Mouse (Mus musculus): ENCODE measurements around the gene Smim14. TPM values are rescaled to one million over a fixed set of nuclear protein-coding genes. Genes with fewer than 3 reads are reported as not detected.

Smim14 gene
- polyA plus RNA-seq, 1 experiment: 132 TPM

GRCm38 (mm10) chr5:65434471-65435362, 102.3 kb downstream of the Smim14 start:
- Histone ChIP-seq H3K27ac (ENCODE audit: insufficient read depth, low read length) (peak overlapping the region; percentile 24; the same call in 1 of the 2 replicates), H3K4me1 (ENCODE audit: control insufficient read depth, insufficient read depth, low read length) (peaks cover 5% of the 10 kb centered on the region; the same call in 1 of the 2 replicates), H3K27me3 (ENCODE audit: control insufficient read depth, insufficient read depth, low read length) (no peaks in the 10 kb centered on the region), H3K4me3 (replicated peaks; ENCODE audit: insufficient read depth, low read depth, low read length) (peak overlapping the region; percentile 99)
- WGBS: 2% methylated on average over 15 of the region's 15 CpGs
- no peak for DNase-seq
- TF ChIP-seq CTCF (IDR thresholded peaks at IDR 0.05; ENCODE audit: borderline replicate concordance, insufficient read depth, low read depth, low read length) (no peak), POLR2A (IDR thresholded peaks at IDR 0.05; ENCODE audit: borderline replicate concordance, insufficient read depth, low read length) (no peak)

GRCm38 (mm10) chr5:65429441-65429840, 107.5 kb downstream of the Smim14 start:
- Histone ChIP-seq H3K4me1 (ENCODE audit: control insufficient read depth, insufficient read depth, low read length) (peaks cover 5% of the 10 kb centered on the region; the same call in 1 of the 2 replicates), H3K27ac (ENCODE audit: insufficient read depth, low read length) (no peak overlapping the region), H3K27me3 (ENCODE audit: control insufficient read depth, insufficient read depth, low read length) (no peaks in the 10 kb centered on the region), H3K4me3 (replicated peaks; ENCODE audit: insufficient read depth, low read depth, low read length) (no peak overlapping the region)
- WGBS: 92% methylated on average over 5 of the region's 5 CpGs
- TF ChIP-seq CTCF (IDR thresholded peaks at IDR 0.05; ENCODE audit: borderline replicate concordance, insufficient read depth, low read depth, low read length) (no peak), POLR2A (IDR thresholded peaks at IDR 0.05; ENCODE audit: borderline replicate concordance, insufficient read depth, low read length) (no peak)
- DNase-seq: no peak

- 46% methylated on average over 4 of the region's 4 CpGs for WGBS
- Histone ChIP-seq H3K27ac (ENCODE audit: insufficient read depth, low read length) (no peak overlapping the region), H3K4me3 (replicated peaks; ENCODE audit: insufficient read depth, low read depth, low read length) (no peak overlapping the region), H3K27me3 (ENCODE audit: control insufficient read depth, insufficient read depth, low read length) (no peaks in the 10 kb centered on the region), H3K4me1 (ENCODE audit: control insufficient read depth, insufficient read depth, low read length) (0 out of 2 replicates have a peak, but pooled peaks cover 2% of the 10 kb centered on the region)
- no peak for DNase-seq
- TF ChIP-seq CTCF (IDR thresholded peaks at IDR 0.05; ENCODE audit: borderline replicate concordance, insufficient read depth, low read depth, low read length) (no peak), POLR2A (IDR thresholded peaks at IDR 0.05; ENCODE audit: borderline replicate concordance, insufficient read depth, low read length) (no peak)
These were observed 108.7 kb downstream of the Smim14 start for GRCm38 (mm10) chr5:65428321-65428720.

GRCm38 (mm10) chr5:65425251-65425650, 111.7 kb downstream of the Smim14 start:
- Histone ChIP-seq H3K4me3 (replicated peaks; ENCODE audit: insufficient read depth, low read depth, low read length) (no peak overlapping the region), H3K4me1 (ENCODE audit: control insufficient read depth, insufficient read depth, low read length) (0 out of 2 replicates have a peak, but pooled peaks cover 2% of the 10 kb centered on the region), H3K27me3 (ENCODE audit: control insufficient read depth, insufficient read depth, low read length) (no peaks in the 10 kb centered on the region), H3K27ac (ENCODE audit: insufficient read depth, low read length) (no peak overlapping the region)
- TF ChIP-seq POLR2A (IDR thresholded peaks at IDR 0.05; ENCODE audit: borderline replicate concordance, insufficient read depth, low read length) (no peak), CTCF (IDR thresholded peaks at IDR 0.05; ENCODE audit: borderline replicate concordance, insufficient read depth, low read depth, low read length) (no peak)
- 88% methylated on average over 5 of the region's 5 CpGs for WGBS
- no peak for DNase-seq

- TF ChIP-seq CTCF (IDR thresholded peaks at IDR 0.05; ENCODE audit: borderline replicate concordance, insufficient read depth, low read depth, low read length) (no peak), POLR2A (IDR thresholded peaks at IDR 0.05; ENCODE audit: borderline replicate concordance, insufficient read depth, low read length) (no peak)
- Histone ChIP-seq H3K27me3 (ENCODE audit: control insufficient read depth, insufficient read depth, low read length) (no peaks in the 10 kb centered on the region), H3K4me1 (ENCODE audit: control insufficient read depth, insufficient read depth, low read length) (no peaks in the 10 kb centered on the region), H3K4me3 (replicated peaks; ENCODE audit: insufficient read depth, low read depth, low read length) (no peak overlapping the region), H3K27ac (ENCODE audit: insufficient read depth, low read length) (no peak overlapping the region)
- DNase-seq: no peak
- WGBS: 91% methylated on average over 6 of the region's 6 CpGs
These were observed 112.8 kb downstream of the Smim14 start for GRCm38 (mm10) chr5:65424215-65424614.

- no peak for DNase-seq
- no peak for TF ChIP-seq POLR2A (IDR thresholded peaks at IDR 0.05; ENCODE audit: borderline replicate concordance, insufficient read depth, low read length)
- TF ChIP-seq CTCF (IDR thresholded peaks at IDR 0.05; ENCODE audit: borderline replicate concordance, insufficient read depth, low read depth, low read length): no peak
- no peaks in the 10 kb centered on the region for H3K27me3 ChIP-seq (ENCODE audit: control insufficient read depth, insufficient read depth, low read length)
- 96% methylated on average over 8 of the region's 8 CpGs for WGBS
- H3K27ac ChIP-seq (ENCODE audit: insufficient read depth, low read length): no peak overlapping the region
- H3K4me3 ChIP-seq (replicated peaks; ENCODE audit: insufficient read depth, low read depth, low read length): no peak overlapping the region
- H3K4me1 ChIP-seq (ENCODE audit: control insufficient read depth, insufficient read depth, low read length): no peaks in the 10 kb centered on the region
These were observed 114.2 kb downstream of the Smim14 start for GRCm38 (mm10) chr5:65422803-65423202.

GRCm38 (mm10) chr5:65420822-65421221, 116.2 kb downstream of the Smim14 start:
- Histone ChIP-seq H3K27ac (ENCODE audit: insufficient read depth, low read length) (no peak overlapping the region), H3K4me1 (ENCODE audit: control insufficient read depth, insufficient read depth, low read length) (no peaks in the 10 kb centered on the region), H3K4me3 (replicated peaks; ENCODE audit: insufficient read depth, low read depth, low read length) (no peak overlapping the region), H3K27me3 (ENCODE audit: control insufficient read depth, insufficient read depth, low read length) (no peaks in the 10 kb centered on the region)
- TF ChIP-seq POLR2A (IDR thresholded peaks at IDR 0.05; ENCODE audit: borderline replicate concordance, insufficient read depth, low read length) (no peak), CTCF (IDR thresholded peaks at IDR 0.05; ENCODE audit: borderline replicate concordance, insufficient read depth, low read depth, low read length) (no peak)
- DNase-seq: no peak
- 83% methylated on average over 6 of the region's 6 CpGs for WGBS

GRCm38 (mm10) chr5:65419136-65419535, 117.8 kb downstream of the Smim14 start:
- WGBS: 62% methylated on average over 10 of the region's 10 CpGs
- no peak for DNase-seq
- H3K27me3 ChIP-seq (ENCODE audit: control insufficient read depth, insufficient read depth, low read length): no peaks in the 10 kb centered on the region
- H3K27ac ChIP-seq (ENCODE audit: insufficient read depth, low read length): no peak overlapping the region
- no peak for TF ChIP-seq POLR2A (IDR thresholded peaks at IDR 0.05; ENCODE audit: borderline replicate concordance, insufficient read depth, low read length)
- TF ChIP-seq CTCF (IDR thresholded peaks at IDR 0.05; ENCODE audit: borderline replicate concordance, insufficient read depth, low read depth, low read length): no peak
- H3K4me3 ChIP-seq (replicated peaks; ENCODE audit: insufficient read depth, low read depth, low read length): no peak overlapping the region
- H3K4me1 ChIP-seq (ENCODE audit: control insufficient read depth, insufficient read depth, low read length): no peaks in the 10 kb centered on the region

All from cerebellum, adult 2 months (tissue).